Mouse (Mus musculus) midbrain, embryonic 14.5 days (tissue): Measurements from ENCODE around the gene Dcaf10. TPM values are rescaled to one million over a fixed set of nuclear protein-coding genes. Genes with fewer than 3 reads are reported as not detected.

Experiments used
- ATAC-seq: fragments of 200-750 bp; cut with Nextera tagmentation; 2 replicates; pipeline ENCODE4 v1.8.0; 2017; ENCODE audit warnings: moderate number of reproducible peaks, moderate library complexity; ENCODE audit not compliant: low FRiP score, low TSS enrichment
- DNase-seq: peaks from one replicate; pipeline ENCODE4 v3.0.0-alpha.2; 2015
- H3K27ac ChIP-seq: fragments of 300-500 bp; sonication (generic); replicated peaks from 2 replicates; pipeline ENCODE4 v1.5.1; 2014; ENCODE audit warnings: mild to moderate bottlenecking, low read depth, low read length, moderate library complexity
- H3K27me3 ChIP-seq: fragments of 300-500 bp; sonication (generic); 2 replicates; pipeline ENCODE4 v1.6.1; 2014; ENCODE audit warnings: low read length, control low read depth, mixed read lengths; ENCODE audit not compliant: control insufficient read depth, insufficient read depth
- H3K36me3 ChIP-seq: fragments of 300-500 bp; sonication (generic); 2 replicates; pipeline ENCODE4 v1.6.1; 2014; ENCODE audit warnings: low read length, control low read depth; ENCODE audit not compliant: control insufficient read depth, insufficient read depth
- H3K4me1 ChIP-seq: fragments of 300-500 bp; sonication (generic); 2 replicates; pipeline ENCODE4 v1.6.1; 2014; ENCODE audit warnings: mild to moderate bottlenecking, antibody characterized with exemption, low read length, control low read depth; ENCODE audit not compliant: control insufficient read depth, insufficient read depth
- H3K4me2 ChIP-seq: fragments of 300-500 bp; sonication (generic); 2 replicates; pipeline ENCODE4 v1.6.1; 2014; ENCODE audit warnings: mild to moderate bottlenecking, low read length, moderate library complexity
- H3K4me3 ChIP-seq: fragments of 300-500 bp; sonication (generic); replicated peaks from 2 replicates; pipeline ENCODE4 v1.5.1; 2014; ENCODE audit warnings: low read depth, low read length
- H3K9ac ChIP-seq: fragments of 300-500 bp; sonication (generic); replicated peaks from 2 replicates; pipeline ENCODE4 v1.6.1; 2014; ENCODE audit warnings: mild to moderate bottlenecking, low read length, moderate library complexity
- H3K9me3 ChIP-seq: fragments of 300-500 bp; sonication (generic); 2 replicates; pipeline ENCODE4 v1.6.1; 2016; ENCODE audit warnings: low read length, control low read depth, mixed read lengths; ENCODE audit not compliant: control insufficient read depth
- WGBS: fragments of 180-500 bp; shearing (Covaris S2); extraction: QIAGEN DNeasy Blood & Tissue Kit; methylation state at CpG from one replicate; pipeline ENCODE4 v1.1.7; 2014; 5-methylcytosine and 5-hydroxymethylcytosine counted together
- polyA plus RNA-seq: library from polyadenylated mRNA; unstranded; fragments of >200 nt; fragmentation: Nextera tagmentation; extraction: Ambion mirVana; gene quantifications from 2 replicates; pipeline ENCODE4 v1.2.1, GENCODE M21; 2014

Gene Dcaf10
- 10.9 and 14.6 TPM in 2 replicates for polyA plus RNA-seq

- H3K36me3 ChIP-seq: peaks cover 4% of the 10 kb centered on the region; the same call in 1 of the 2 replicates
- 1% methylated on average over 42 of the region's 42 CpGs for WGBS
Observed at GRCm38 (mm10) chr4:45341669-45342249, at the start of gene Dcaf10. Gene Dcaf10, plus strand, starts transcription at chr4:45342101.

GRCm38 (mm10) chr4:45296662-45297564 is 45.0 kb upstream of the Dcaf10 start, which contains the start of gene Trmt10b:
Gene Trmt10b, plus strand, starts transcription at chr4:45297127.
- ATAC-seq: peak; percentile 80
- H3K36me3 ChIP-seq: peaks cover 22% of the 10 kb centered on the region
- H3K9ac ChIP-seq: peak within 1 kb of the TSS; percentile 75
- peaks cover 8% of the 10 kb centered on the region; the same call in 1 of the 2 replicates for H3K4me1 ChIP-seq
- WGBS: 22% methylated on average over 27 of the region's 27 CpGs
- peak within 1 kb of the TSS; percentile 67 for H3K4me2 ChIP-seq
- DNase-seq: peak; percentile 94
- H3K4me3 ChIP-seq: peak within 1 kb of the TSS; percentile 71
- H3K27me3 ChIP-seq: no peaks in the 10 kb centered on the region
- H3K9me3 ChIP-seq: no peaks in the 10 kb centered on the region
- no peak within 1 kb of the TSS for H3K27ac ChIP-seq

More at GRCm38 (mm10) chr4:45341669-45342249, at the start of gene Dcaf10:
- H3K4me3 ChIP-seq: peak within 1 kb of the TSS; percentile 98
- ATAC-seq (peak; percentile 90), DNase-seq (peak; percentile 95)
- H3K9me3 ChIP-seq: no peaks in the 10 kb centered on the region
- peaks cover 18% of the 10 kb centered on the region for H3K4me1 ChIP-seq
- peak within 1 kb of the TSS; percentile 95 for H3K4me2 ChIP-seq
- no peaks in the 10 kb centered on the region for H3K27me3 ChIP-seq
- H3K9ac ChIP-seq: peak within 1 kb of the TSS; percentile 88
- peak within 1 kb of the TSS; percentile 94 for H3K27ac ChIP-seq

DNA sequence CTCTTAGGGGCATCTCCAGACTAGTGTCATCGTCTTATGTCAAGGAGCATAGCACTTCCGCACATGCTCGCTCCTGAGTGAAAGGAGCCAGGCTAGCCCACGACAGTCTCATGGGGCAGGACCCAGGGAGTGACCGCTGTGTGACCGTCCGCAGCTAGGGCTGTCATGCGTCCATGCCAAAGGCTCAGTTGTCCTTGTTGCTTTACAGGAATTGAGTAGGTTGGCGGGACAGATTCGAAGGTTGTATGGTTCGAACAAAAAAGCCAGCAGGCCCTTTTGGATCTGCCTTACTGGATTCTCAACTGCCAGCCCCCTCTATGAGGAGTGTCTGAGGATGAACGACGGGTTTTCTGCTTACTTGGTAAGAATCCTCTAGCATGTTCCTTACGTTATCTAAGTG is 36.4 kb upstream of the Dcaf10 start:
- H3K9ac ChIP-seq: no peak overlapping the region
- peaks cover 86% of the 10 kb centered on the region for H3K36me3 ChIP-seq
- H3K9me3 ChIP-seq: no peaks in the 10 kb centered on the region
- no peaks in the 10 kb centered on the region for H3K27me3 ChIP-seq
- 96% methylated on average over 14 of the region's 14 CpGs for WGBS
- no peak overlapping the region for H3K4me2 ChIP-seq
- DNase-seq (no peak), ATAC-seq (no peak)
- H3K4me3 ChIP-seq: no peak overlapping the region
- no peak overlapping the region for H3K27ac ChIP-seq
- no peaks in the 10 kb centered on the region for H3K4me1 ChIP-seq

GRCm38 (mm10) chr4:45308046-45308445 is 33.9 kb upstream of the Dcaf10 start:
- DNase-seq (peak; percentile 56), ATAC-seq (no peak)
- no peaks in the 10 kb centered on the region for H3K4me1 ChIP-seq
- no peaks in the 10 kb centered on the region for H3K9me3 ChIP-seq
- no peak overlapping the region for H3K9ac ChIP-seq
- H3K36me3 ChIP-seq: peaks cover 71% of the 10 kb centered on the region
- no peak overlapping the region for H3K27ac ChIP-seq
- no peak overlapping the region for H3K4me2 ChIP-seq
- H3K4me3 ChIP-seq: no peak overlapping the region
- 35% methylated on average over 11 of the region's 11 CpGs for whole genome bisulfite sequencing
- no peaks in the 10 kb centered on the region for H3K27me3 ChIP-seq

GRCm38 (mm10) chr4:45308606-45309005 is 33.3 kb upstream of the Dcaf10 start:
- 91% methylated on average over 6 of the region's 6 CpGs for WGBS
- Histone ChIP-seq H3K4me1 (no peaks in the 10 kb centered on the region), H3K27ac (no peak overlapping the region)

GRCm38 (mm10) chr4:45311056-45311455 is 30.8 kb upstream of the Dcaf10 start:
- Histone ChIP-seq H3K9me3 (no peaks in the 10 kb centered on the region), H3K4me3 (no peak overlapping the region), H3K27me3 (no peaks in the 10 kb centered on the region), H3K4me1 (no peaks in the 10 kb centered on the region), H3K9ac (no peak overlapping the region), H3K27ac (no peak overlapping the region), H3K36me3 (peaks cover 67% of the 10 kb centered on the region), H3K4me2 (no peak overlapping the region)
- no peak for DNase-seq
- 98% methylated on average over 2 of the region's 2 CpGs for WGBS
- ATAC-seq: no peak

More at GRCm38 (mm10) chr4:45308606-45309005, 33.3 kb upstream of the Dcaf10 start:
- Histone ChIP-seq H3K4me3 (no peak overlapping the region), H3K9me3 (no peaks in the 10 kb centered on the region), H3K9ac (no peak overlapping the region), H3K4me2 (no peak overlapping the region), H3K36me3 (peaks cover 67% of the 10 kb centered on the region), H3K27me3 (no peaks in the 10 kb centered on the region)
- ATAC-seq (no peak), DNase-seq (no peak)

DNA sequence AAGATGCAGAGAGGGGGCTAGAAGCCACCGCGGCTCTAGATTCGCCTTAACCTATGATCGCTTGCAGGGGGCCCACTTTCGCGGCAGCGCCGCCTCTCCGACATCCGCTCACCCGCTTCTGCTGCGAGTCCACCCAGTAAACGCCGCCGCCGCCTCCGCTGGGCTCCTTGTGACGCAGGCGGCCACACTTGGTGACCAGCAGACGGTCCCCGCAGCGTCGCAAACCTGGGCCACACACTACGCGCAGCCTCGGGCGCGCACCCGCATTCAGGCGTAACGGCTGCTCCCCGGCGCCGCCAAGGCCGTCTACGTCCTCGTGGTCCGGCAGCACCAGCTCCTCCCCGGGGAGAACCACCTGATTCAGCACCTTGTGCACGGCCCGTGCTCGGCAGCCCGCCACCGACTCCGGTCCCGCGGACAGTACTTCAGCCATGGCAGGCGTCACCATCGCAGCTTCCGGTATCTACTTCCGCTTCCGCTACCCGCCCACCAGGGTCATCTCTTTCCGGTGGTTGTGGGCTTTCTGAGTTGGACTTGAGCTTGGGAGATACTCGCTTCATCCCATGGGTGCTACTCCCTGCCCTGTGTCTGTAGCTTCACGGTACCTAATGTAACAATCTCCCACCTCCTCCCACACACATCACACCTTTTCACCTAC is 21.6 kb upstream of the Dcaf10 start:
- peak overlapping the region; percentile 84 for H3K4me2 ChIP-seq
- H3K27ac ChIP-seq: peak overlapping the region; percentile 88
- ATAC-seq (peak; percentile 83), DNase-seq (peak; percentile 90)
- peak overlapping the region; percentile 93 for H3K9ac ChIP-seq
- peaks cover 13% of the 10 kb centered on the region for H3K4me1 ChIP-seq
- peak overlapping the region; percentile 97 for H3K4me3 ChIP-seq
- H3K27me3 ChIP-seq: peaks cover 19% of the 10 kb centered on the region
- no peaks in the 10 kb centered on the region for H3K9me3 ChIP-seq
- WGBS: under 1% methylated on average over 56 of the region's 56 CpGs
- H3K36me3 ChIP-seq: peaks cover 31% of the 10 kb centered on the region

DNA sequence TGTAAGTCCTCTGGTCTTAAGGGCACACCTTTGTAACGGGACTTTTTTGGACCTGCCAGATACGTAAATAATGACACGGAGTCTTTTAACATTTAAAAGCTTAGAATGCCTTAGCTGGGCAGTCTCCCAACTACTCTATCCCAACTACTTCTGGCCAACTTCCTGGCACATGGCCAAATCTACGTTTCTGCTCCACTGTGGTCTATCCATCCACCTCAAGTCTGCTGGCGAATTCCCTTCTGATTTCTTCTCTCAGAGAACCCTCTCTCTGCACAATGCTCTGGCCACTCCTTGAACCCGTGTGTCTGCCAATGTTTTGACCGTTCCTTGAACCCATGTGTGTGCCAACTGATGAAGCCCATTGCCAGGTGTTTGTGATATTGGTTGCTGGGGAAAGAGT is 10.8 kb upstream of the Dcaf10 start:
- Histone ChIP-seq H3K36me3 (no peaks in the 10 kb centered on the region), H3K9ac (no peak overlapping the region), H3K27me3 (no peaks in the 10 kb centered on the region), H3K4me3 (no peak overlapping the region), H3K4me1 (no peaks in the 10 kb centered on the region), H3K4me2 (no peak overlapping the region), H3K9me3 (no peaks in the 10 kb centered on the region), H3K27ac (no peak overlapping the region)
- DNase-seq (no peak), ATAC-seq (no peak)
- 87% methylated on average over 7 of the region's 7 CpGs for WGBS
